Mouse (Mus musculus): ENCODE measurements at regions not wholly inside any gene's neighbourhood (a gene's known extent, or its start where the extent isn't known, plus 50 kb on each side); places are given as distances from the start of the nearest gene placed in this dataset.

DNA sequence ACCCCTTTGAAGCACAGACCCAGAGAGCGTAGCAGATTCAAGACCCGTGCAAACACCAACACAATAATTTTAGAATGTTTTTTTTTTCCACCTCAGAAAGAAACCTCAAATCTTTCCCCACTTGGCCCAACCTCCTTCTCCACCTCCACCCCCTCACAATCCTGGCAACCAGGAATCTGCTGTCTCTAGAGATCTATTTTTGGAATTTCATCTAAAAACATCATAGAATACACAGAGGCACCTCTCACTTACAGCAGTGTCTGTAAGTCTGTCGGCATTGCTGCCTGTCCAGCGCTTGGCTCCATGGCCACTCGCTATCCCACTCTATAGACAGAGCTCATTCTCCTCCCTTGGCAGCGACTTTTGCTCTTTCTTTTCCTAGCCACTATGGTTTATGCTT is 96.8 kb downstream of the Mn1 start:
- no peaks in the 10 kb centered on the region for H3K36me3 ChIP-seq (ENCODE audit: control insufficient read depth, insufficient read depth, low read length)
- H3K27me3 ChIP-seq (ENCODE audit: control insufficient read depth, insufficient read depth, low read length), result no peaks in the 10 kb centered on the region
- H3K4me3 ChIP-seq (ENCODE audit: low read depth, low read length), result no peak overlapping the region
- TF ChIP-seq CTCF (IDR thresholded peaks at IDR 0.05; ENCODE audit: extremely low read depth, insufficient read length, insufficient replicate concordance, low read depth, low read length) (no peak), POLR2A (IDR thresholded peaks at IDR 0.05; ENCODE audit: low read depth, low read length) (no peak)
- peaks cover 6% of the 10 kb centered on the region for H3K4me1 ChIP-seq (ENCODE audit: control insufficient read depth, insufficient read depth, insufficient read length, low read length)
- H3K27ac ChIP-seq (ENCODE audit: insufficient read depth, low read depth, low read length), result no peak overlapping the region
- 76% methylated on average over 6 of the region's 6 CpGs for WGBS

DNA sequence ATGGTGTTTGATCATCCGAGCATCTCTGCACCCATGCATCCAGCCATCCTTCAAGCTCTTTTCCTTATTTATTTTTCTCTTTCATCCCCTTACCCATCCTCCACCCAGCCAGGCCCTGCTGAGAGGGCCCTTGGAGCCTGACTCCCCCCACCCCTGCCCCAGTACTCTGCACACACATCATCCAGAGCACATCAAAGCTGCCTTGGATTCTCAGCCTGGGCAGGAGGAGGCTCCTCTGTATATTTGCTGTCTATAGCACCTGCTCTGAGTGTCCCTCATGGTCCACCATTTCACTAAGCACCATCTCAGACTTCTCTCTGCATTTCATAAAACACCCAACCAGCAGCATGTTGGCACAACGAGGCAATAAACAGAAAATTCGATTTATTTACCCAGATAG is 101.9 kb downstream of the Mn1 start:
- 38% methylated on average over 3 of the region's 3 CpGs for WGBS
- no peak for TF ChIP-seq POLR2A (IDR thresholded peaks at IDR 0.05; ENCODE audit: low read depth, low read length)
- no peak for TF ChIP-seq CTCF (IDR thresholded peaks at IDR 0.05; ENCODE audit: extremely low read depth, insufficient read length, insufficient replicate concordance, low read depth, low read length)
- Histone ChIP-seq H3K27ac (ENCODE audit: insufficient read depth, low read depth, low read length) (no peak overlapping the region), H3K4me1 (ENCODE audit: control insufficient read depth, insufficient read depth, insufficient read length, low read length) (no peaks in the 10 kb centered on the region), H3K27me3 (ENCODE audit: control insufficient read depth, insufficient read depth, low read length) (no peaks in the 10 kb centered on the region), H3K4me3 (ENCODE audit: low read depth, low read length) (no peak overlapping the region), H3K36me3 (ENCODE audit: control insufficient read depth, insufficient read depth, low read length) (no peaks in the 10 kb centered on the region)

- Histone ChIP-seq H3K4me3 (ENCODE audit: low read depth, low read length) (no peak overlapping the region), H3K4me1 (ENCODE audit: control insufficient read depth, insufficient read depth, insufficient read length, low read length) (no peaks in the 10 kb centered on the region), H3K27ac (ENCODE audit: insufficient read depth, low read depth, low read length) (no peak overlapping the region), H3K36me3 (ENCODE audit: control insufficient read depth, insufficient read depth, low read length) (no peaks in the 10 kb centered on the region), H3K27me3 (ENCODE audit: control insufficient read depth, insufficient read depth, low read length) (no peaks in the 10 kb centered on the region)
- TF ChIP-seq CTCF (IDR thresholded peaks at IDR 0.05; ENCODE audit: extremely low read depth, insufficient read length, insufficient replicate concordance, low read depth, low read length), result no peak
- no peak for TF ChIP-seq POLR2A (IDR thresholded peaks at IDR 0.05; ENCODE audit: low read depth, low read length)
- 37% methylated on average over 7 of the region's 7 CpGs for WGBS
Measured at GRCm38 (mm10) chr5:111519500-111520041, 102.4 kb downstream of the Mn1 start.

GRCm38 (mm10) chr5:111521866-111522265 is 104.7 kb downstream of the Mn1 start:
- H3K36me3 ChIP-seq (ENCODE audit: control insufficient read depth, insufficient read depth, low read length), result no peaks in the 10 kb centered on the region
- TF ChIP-seq CTCF (IDR thresholded peaks at IDR 0.05; ENCODE audit: extremely low read depth, insufficient read length, insufficient replicate concordance, low read depth, low read length) (no peak), POLR2A (IDR thresholded peaks at IDR 0.05; ENCODE audit: low read depth, low read length) (no peak)
- WGBS, result 64% methylated on average over 2 of the region's 2 CpGs
- no peak overlapping the region for H3K4me3 ChIP-seq (ENCODE audit: low read depth, low read length)
- no peaks in the 10 kb centered on the region for H3K27me3 ChIP-seq (ENCODE audit: control insufficient read depth, insufficient read depth, low read length)
- no peaks in the 10 kb centered on the region for H3K4me1 ChIP-seq (ENCODE audit: control insufficient read depth, insufficient read depth, insufficient read length, low read length)
- H3K27ac ChIP-seq (ENCODE audit: insufficient read depth, low read depth, low read length), result no peak overlapping the region

GRCm38 (mm10) chr5:111522586-111522985 is 105.4 kb downstream of the Mn1 start:
- H3K36me3 ChIP-seq (ENCODE audit: control insufficient read depth, insufficient read depth, low read length), result no peaks in the 10 kb centered on the region
- 54% methylated on average over 7 of the region's 7 CpGs for WGBS
- TF ChIP-seq POLR2A (IDR thresholded peaks at IDR 0.05; ENCODE audit: low read depth, low read length) (no peak), CTCF (IDR thresholded peaks at IDR 0.05; ENCODE audit: extremely low read depth, insufficient read length, insufficient replicate concordance, low read depth, low read length) (no peak)
- H3K27me3 ChIP-seq (ENCODE audit: control insufficient read depth, insufficient read depth, low read length), result no peaks in the 10 kb centered on the region
- no peaks in the 10 kb centered on the region for H3K4me1 ChIP-seq (ENCODE audit: control insufficient read depth, insufficient read depth, insufficient read length, low read length)
- H3K27ac ChIP-seq (ENCODE audit: insufficient read depth, low read depth, low read length), result no peak overlapping the region
- H3K4me3 ChIP-seq (ENCODE audit: low read depth, low read length), result no peak overlapping the region

GRCm38 (mm10) chr5:111527741-111528140 is 110.6 kb downstream of the Mn1 start:
- no peak overlapping the region for H3K4me3 ChIP-seq (ENCODE audit: low read depth, low read length)
- no peaks in the 10 kb centered on the region for H3K4me1 ChIP-seq (ENCODE audit: control insufficient read depth, insufficient read depth, insufficient read length, low read length)
- no peaks in the 10 kb centered on the region for H3K27me3 ChIP-seq (ENCODE audit: control insufficient read depth, insufficient read depth, low read length)
- H3K36me3 ChIP-seq (ENCODE audit: control insufficient read depth, insufficient read depth, low read length), result no peaks in the 10 kb centered on the region
- no peak overlapping the region for H3K27ac ChIP-seq (ENCODE audit: insufficient read depth, low read depth, low read length)
- no peak for TF ChIP-seq CTCF (IDR thresholded peaks at IDR 0.05; ENCODE audit: extremely low read depth, insufficient read length, insufficient replicate concordance, low read depth, low read length)
- no peak for TF ChIP-seq POLR2A (IDR thresholded peaks at IDR 0.05; ENCODE audit: low read depth, low read length)
- 82% methylated on average over 10 of the region's 10 CpGs for WGBS

GRCm38 (mm10) chr5:111529096-111529495 is 111.9 kb downstream of the Mn1 start:
- TF ChIP-seq CTCF (IDR thresholded peaks at IDR 0.05; ENCODE audit: extremely low read depth, insufficient read length, insufficient replicate concordance, low read depth, low read length), result no peak
- no peak for TF ChIP-seq POLR2A (IDR thresholded peaks at IDR 0.05; ENCODE audit: low read depth, low read length)
- Histone ChIP-seq H3K4me1 (ENCODE audit: control insufficient read depth, insufficient read depth, insufficient read length, low read length) (no peaks in the 10 kb centered on the region), H3K36me3 (ENCODE audit: control insufficient read depth, insufficient read depth, low read length) (no peaks in the 10 kb centered on the region), H3K4me3 (ENCODE audit: low read depth, low read length) (no peak overlapping the region), H3K27ac (ENCODE audit: insufficient read depth, low read depth, low read length) (no peak overlapping the region), H3K27me3 (ENCODE audit: control insufficient read depth, insufficient read depth, low read length) (no peaks in the 10 kb centered on the region)
- WGBS, result 47% methylated on average over 9 of the region's 9 CpGs

Measured in small intestine, adult 2 months (tissue).